ENCODE assay signal across 12 mouse cellular contexts in genomic region chr8:46742691-46743082, GRCm38 (mm10). TPM values are rescaled to one million over a fixed set of nuclear protein-coding genes. Genes with fewer than 3 reads are reported as not detected.
DNase-seq lines count a peak whose midpoint lies in the region; ATAC-seq and TF ChIP-seq lines count a peak whose summit lies in the region.
"Had no signal": no experiment of that assay in that cellular context is flagged by ENCODE, and none has a peak within 500 bp of the region (broad histone marks: within the 10 kb centered on the region; RNA-seq: fewer than 3 reads in every experiment).

No protein-coding gene starts in this region.

- 51% methylated on average over 5 of the region's 5 CpGs for WGBS in heart, postnatal 0 days
- 24% methylated on average over 5 of the region's 5 CpGs for WGBS in lung, embryonic 16.5 days
- WGBS in liver, embryonic 13.5 days (ENCODE audit: insufficient replicate concordance) = 54% methylated on average over 5 of the region's 5 CpGs
- WGBS in stomach, postnatal 0 days = 25% methylated on average over 5 of the region's 5 CpGs

- peaks cover 42% of the 10 kb centered on the region for H3K4me1 ChIP-seq in heart, postnatal 0 days (ENCODE audit: control insufficient read depth, insufficient read depth)
- peaks cover 32% of the 10 kb centered on the region for H3K4me1 ChIP-seq in lung, embryonic 16.5 days (replicated peaks; ENCODE audit: control insufficient read depth, insufficient read depth, low read length)
- peaks cover 55% of the 10 kb centered on the region for H3K4me1 ChIP-seq in liver, embryonic 13.5 days (replicated peaks)
- no peaks in the 10 kb centered on the region; the same call in 1 of the 2 replicates for H3K4me1 ChIP-seq in stomach, postnatal 0 days (replicated peaks; ENCODE audit: control insufficient read depth, insufficient read depth)

- H3K27ac ChIP-seq in heart, postnatal 0 days (ENCODE audit: low read depth) = no peak overlapping the region
- peak overlapping the region; percentile 81 for H3K27ac ChIP-seq in lung, embryonic 16.5 days (ENCODE audit: low read length)
- H3K27ac ChIP-seq in liver, embryonic 13.5 days = no peak overlapping the region
- H3K27ac ChIP-seq in stomach, postnatal 0 days (replicated peaks) = peak overlapping the region; percentile 53; the same call in 1 of the 2 replicates
- H3K27ac ChIP-seq: heart, embryonic 10.5 days; limb, embryonic 15.5 days had no signal

- H3K9me3 ChIP-seq in heart, postnatal 0 days (replicated peaks; ENCODE audit: control insufficient read depth, low read length) = no peaks in the 10 kb centered on the region
- no peaks in the 10 kb centered on the region for H3K9me3 ChIP-seq in lung, embryonic 16.5 days (ENCODE audit: control insufficient read depth, low read length)
- H3K9me3 ChIP-seq in liver, embryonic 13.5 days (replicated peaks) = no peaks in the 10 kb centered on the region
- H3K9me3 ChIP-seq in stomach, postnatal 0 days (ENCODE audit: control insufficient read depth, low read length) = no peaks in the 10 kb centered on the region
- H3K9me3 ChIP-seq: heart, embryonic 10.5 days; limb, embryonic 15.5 days had no signal

- TF ChIP-seq EP300 in heart, postnatal 0 days (IDR thresholded peaks at IDR 0.05; ENCODE audit: low read depth) = no peak
- TF ChIP-seq EP300 in stomach, postnatal 0 days (optimal IDR thresholded peaks at IDR 0.05) = no peak

- no peak overlapping the region for H3K4me3 ChIP-seq in heart, postnatal 0 days (ENCODE audit: low read depth, low read length)
- no peak overlapping the region for H3K4me3 ChIP-seq in lung, embryonic 16.5 days (ENCODE audit: low read length)
- no peak overlapping the region for H3K4me3 ChIP-seq in liver, embryonic 13.5 days (replicated peaks)
- no peak overlapping the region for H3K4me3 ChIP-seq in stomach, postnatal 0 days (ENCODE audit: low read depth, low read length)

- no peak for ATAC-seq in heart, postnatal 0 days (ENCODE audit: insufficient read depth, low read depth)
- ATAC-seq in lung, embryonic 16.5 days (ENCODE audit: low read depth) = no peak
- no peak for ATAC-seq in liver, embryonic 13.5 days (ENCODE audit: low read depth)
- ATAC-seq in stomach, postnatal 0 days (ENCODE audit: low FRiP score, low TSS enrichment) = no peak
- ATAC-seq: hindbrain, embryonic 16.5 days had no signal

- no peaks in the 10 kb centered on the region for H3K36me3 ChIP-seq in heart, postnatal 0 days (replicated peaks; ENCODE audit: control insufficient read depth, insufficient read depth, low read length)
- H3K36me3 ChIP-seq in lung, embryonic 16.5 days (ENCODE audit: control insufficient read depth, insufficient read depth, low read length) = no peaks in the 10 kb centered on the region
- no peaks in the 10 kb centered on the region for H3K36me3 ChIP-seq in liver, embryonic 13.5 days
- no peaks in the 10 kb centered on the region for H3K36me3 ChIP-seq in stomach, postnatal 0 days (ENCODE audit: control insufficient read depth, insufficient read depth, low read length)
- H3K36me3 ChIP-seq: heart, embryonic 10.5 days; limb, embryonic 15.5 days had no signal

- DNase-seq in heart, postnatal 0 days (ENCODE audit: low spot score) = no peak
- DNase-seq in heart, adult 9 months (ENCODE audit: low spot score in 2 of 2) = no peak
- DNase-seq in lung, postnatal 25 days (ENCODE audit: low spot score) = no peak
- no peak for DNase-seq in liver, embryonic 13.5 days
- no peak for DNase-seq in stomach, postnatal 0 days (ENCODE audit: low spot score)
- DNase-seq in frontal cortex, adult 2 months (ENCODE audit: extremely low spot score in 1 of 2, low spot score in 1 of 2) = no peak
- DNase-seq: cerebellum, postnatal 10 days; thymus, postnatal 25 days had no signal

- H3K9ac ChIP-seq in heart, postnatal 0 days (replicated peaks; ENCODE audit: low read depth, low read length) = no peak overlapping the region
- no peak overlapping the region for H3K9ac ChIP-seq in lung, embryonic 16.5 days (ENCODE audit: low read length)
- H3K9ac ChIP-seq in liver, embryonic 13.5 days = no peak overlapping the region; the same call in 1 of the 2 replicates
- no peak overlapping the region; the same call in 1 of the 2 replicates for H3K9ac ChIP-seq in stomach, postnatal 0 days (ENCODE audit: low read length)
- H3K9ac ChIP-seq: limb, embryonic 15.5 days had no signal

- no peaks in the 10 kb centered on the region for H3K27me3 ChIP-seq in heart, postnatal 0 days (ENCODE audit: control insufficient read depth, insufficient read depth, low read length)
- no peaks in the 10 kb centered on the region for H3K27me3 ChIP-seq in lung, embryonic 16.5 days (ENCODE audit: control insufficient read depth, insufficient read depth, low read depth, low read length)
- H3K27me3 ChIP-seq in liver, embryonic 13.5 days = no peaks in the 10 kb centered on the region
- H3K27me3 ChIP-seq in stomach, postnatal 0 days (ENCODE audit: control insufficient read depth, insufficient read depth, low read length) = no peaks in the 10 kb centered on the region
- H3K27me3 ChIP-seq: limb, embryonic 15.5 days had no signal

- TF ChIP-seq CTCF in heart, postnatal 0 days (IDR thresholded peaks at IDR 0.05; ENCODE audit: low read depth) = no peak
- no peak for TF ChIP-seq CTCF in stomach, postnatal 0 days (IDR thresholded peaks at IDR 0.05; ENCODE audit: low read depth)

- H3K4me2 ChIP-seq in heart, postnatal 0 days (ENCODE audit: low read depth, low read length) = peak overlapping the region; percentile 69; the same call in 1 of the 2 replicates
- peak overlapping the region; percentile 1; the same call in 1 of the 2 replicates for H3K4me2 ChIP-seq in lung, embryonic 16.5 days (ENCODE audit: low read depth, low read length)
- H3K4me2 ChIP-seq in liver, embryonic 13.5 days = peak overlapping the region; percentile 6; the same call in 1 of the 2 replicates
- peak overlapping the region; percentile 81; the same call in 1 of the 2 replicates for H3K4me2 ChIP-seq in stomach, postnatal 0 days (replicated peaks; ENCODE audit: low read depth)

RNA-seq across cellular contexts. Expression of gene Irf2, which starts 3.2 kb away (rescaled TPM):
- total RNA-seq in heart, postnatal 0 days (2014; rRNA removed; ENCODE audit: low replicate concordance) = 3.5 and 4.6 TPM in 2 replicates
- polyA plus RNA-seq in heart, postnatal 0 days (2015; fragmentation: Nextera tagmentation; extraction: Ambion mirVana) = 22.2 and 22.5 TPM in 2 replicates
- polyA plus RNA-seq in lung, embryonic 16.5 days (2015; fragmentation: Nextera tagmentation; extraction: Ambion mirVana) = 38.3 and 39.4 TPM in 2 replicates
- 11.1 and 15.9 TPM in 2 replicates for polyA plus RNA-seq in liver, embryonic 13.5 days (2015; fragmentation: Nextera tagmentation; extraction: Ambion mirVana)
- 23.3 and 27.0 TPM in 2 replicates for polyA plus RNA-seq in stomach, postnatal 0 days (2015; fragmentation: Nextera tagmentation; extraction: Ambion mirVana)
- 27.9 and 28.1 TPM in 2 replicates for polyA plus RNA-seq in frontal cortex, adult 2 months (2012; rRNA removed)

Comparison
In these comparisons a context has a peak if more than half of its experiments do, and no peak if none do; other contexts are left out.
1. H3K27ac ChIP-seq: peak in lung, embryonic 16.5 days (single experiment) and stomach, postnatal 0 days (single experiment); none in heart, postnatal 0 days (single experiment) and liver, embryonic 13.5 days (single experiment).
2. H3K4me2 ChIP-seq: peak in every context shown above with its lines; median percentile 81 in stomach, postnatal 0 days; 69 in heart, postnatal 0 days; 6 in liver, embryonic 13.5 days; 1 in lung, embryonic 16.5 days.